Comparison of ENCODE assay signal across 14 mouse cellular contexts in the genomic region with DNA sequence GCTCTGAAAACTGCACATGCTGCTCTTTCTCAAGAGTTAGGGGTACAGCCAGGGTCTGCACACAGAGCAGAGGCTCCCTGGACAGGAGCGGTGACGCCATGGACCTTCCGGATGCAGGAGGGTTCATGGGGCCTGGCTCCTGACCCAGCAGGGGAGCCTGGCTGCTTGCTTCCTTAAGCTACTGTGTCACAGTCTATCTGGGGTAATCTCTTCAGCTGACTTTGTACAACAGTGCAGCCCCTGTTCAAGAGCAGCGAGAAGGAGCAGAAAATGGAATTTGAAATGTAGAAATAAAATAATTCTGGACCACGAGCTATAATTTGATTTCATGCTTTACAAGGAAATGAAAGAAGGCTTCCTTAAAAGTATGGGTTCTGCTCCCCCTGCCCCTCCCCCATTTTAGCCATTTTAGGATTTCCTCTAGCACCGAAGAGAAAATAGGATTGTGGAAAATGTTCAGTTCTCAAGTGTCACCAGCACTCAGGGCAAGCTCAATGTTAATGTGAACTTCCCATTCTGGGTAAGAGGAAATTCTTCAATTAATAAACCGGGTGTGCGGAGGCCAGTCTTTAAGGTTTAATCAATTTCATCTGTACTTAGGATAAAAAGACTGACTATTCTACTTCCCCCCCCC.
DNase-seq lines count a peak whose midpoint lies in the region; ATAC-seq lines count a peak whose summit lies in the region.
"Had no signal": no experiment of that assay in that cellular context is flagged by ENCODE, and none has a peak within 500 bp of the region (broad histone marks: within the 10 kb centered on the region; RNA-seq: fewer than 3 reads in every experiment).

No protein-coding gene starts in this region.

- 0 out of 2 replicates have a peak overlapping the region, but pooled peaks have one; percentile 8 for H3K9ac ChIP-seq in kidney, embryonic 14.5 days (ENCODE audit: low read depth, low read length)
- no peak overlapping the region for H3K9ac ChIP-seq in embryonic facial prominence, embryonic 12.5 days
- H3K9ac ChIP-seq in intestine, embryonic 15.5 days: no peak overlapping the region

- H3K4me3 ChIP-seq in kidney, embryonic 14.5 days (ENCODE audit: low read length): no peak overlapping the region
- H3K4me3 ChIP-seq in embryonic facial prominence, embryonic 12.5 days: no peak overlapping the region
- H3K4me3 ChIP-seq in intestine, embryonic 15.5 days (replicated peaks): no peak overlapping the region
- H3K4me3 ChIP-seq: erythroblast, embryonic 14.5 days had no signal

- peaks cover 10% of the 10 kb centered on the region; the same call in 1 of the 2 replicates for H3K4me1 ChIP-seq in kidney, embryonic 14.5 days (ENCODE audit: control insufficient read depth, insufficient read depth, low read length)
- peaks cover 43% of the 10 kb centered on the region for H3K4me1 ChIP-seq in embryonic facial prominence, embryonic 12.5 days
- peaks cover 23% of the 10 kb centered on the region for H3K4me1 ChIP-seq in intestine, embryonic 15.5 days (replicated peaks)

- H3K27me3 ChIP-seq in kidney, embryonic 14.5 days (ENCODE audit: control insufficient read depth, insufficient read depth, low read length): no peaks in the 10 kb centered on the region
- no peaks in the 10 kb centered on the region for H3K27me3 ChIP-seq in embryonic facial prominence, embryonic 12.5 days
- no peaks in the 10 kb centered on the region for H3K27me3 ChIP-seq in intestine, embryonic 15.5 days (replicated peaks)
- H3K27me3 ChIP-seq: CH12.LX, Patski had no signal

- no peaks in the 10 kb centered on the region for H3K36me3 ChIP-seq in kidney, embryonic 14.5 days (ENCODE audit: control insufficient read depth, insufficient read depth, low read length)
- H3K36me3 ChIP-seq in embryonic facial prominence, embryonic 12.5 days: no peaks in the 10 kb centered on the region
- no peaks in the 10 kb centered on the region for H3K36me3 ChIP-seq in intestine, embryonic 15.5 days

- no peaks in the 10 kb centered on the region for H3K9me3 ChIP-seq in kidney, embryonic 14.5 days (ENCODE audit: control insufficient read depth, low read length)
- H3K9me3 ChIP-seq in embryonic facial prominence, embryonic 12.5 days: no peaks in the 10 kb centered on the region
- no peaks in the 10 kb centered on the region for H3K9me3 ChIP-seq in intestine, embryonic 15.5 days

- DNase-seq in kidney, postnatal 25 days: no peak
- peak; percentile 47 for DNase-seq in retina, postnatal 1 day
- no peak for DNase-seq in spleen, postnatal 14 days (ENCODE audit: low spot score in 2 of 2)
- DNase-seq in thymus, adult 18-20 months: no peak
- DNase-seq: cerebellum, adult 9-11 months; right cerebral cortex, postnatal 14 days had no signal

- no peak for ATAC-seq in kidney, embryonic 14.5 days (ENCODE audit: low FRiP score, low TSS enrichment)
- ATAC-seq in embryonic facial prominence, embryonic 12.5 days (ENCODE audit: insufficient number of reproducible peaks, insufficient read depth, low FRiP score, low TSS enrichment): no peak
- ATAC-seq in intestine, embryonic 15.5 days: peak; percentile 10; the same call in 1 of the 2 replicates
- ATAC-seq: inflammation-experienced regulatory T-cells, adult 6 months; Patski had no signal

- no peak overlapping the region for H3K4me2 ChIP-seq in kidney, embryonic 14.5 days (replicated peaks; ENCODE audit: low read depth, low read length)
- H3K4me2 ChIP-seq in embryonic facial prominence, embryonic 12.5 days (replicated peaks): peak overlapping the region; percentile 18
- no peak overlapping the region for H3K4me2 ChIP-seq in intestine, embryonic 15.5 days (replicated peaks)

- H3K27ac ChIP-seq in kidney, embryonic 14.5 days (ENCODE audit: low read depth, low read length): no peak overlapping the region
- peak overlapping the region; percentile 85 for H3K27ac ChIP-seq in embryonic facial prominence, embryonic 12.5 days
- peak overlapping the region; percentile 69 for H3K27ac ChIP-seq in intestine, embryonic 15.5 days
- H3K27ac ChIP-seq: macrophage had no signal

- 58% methylated on average over 8 of the region's 8 CpGs for WGBS in kidney, embryonic 14.5 days
- WGBS in embryonic facial prominence, embryonic 12.5 days: 23% methylated on average over 8 of the region's 8 CpGs
- WGBS in intestine, embryonic 15.5 days: 64% methylated on average over 8 of the region's 8 CpGs
